Mouse (Mus musculus) CD4-positive, CD25-positive, alpha-beta regulatory T cell (primary cell): ENCODE data around the gene Olfr659. TPM values are rescaled to one million over a fixed set of nuclear protein-coding genes. Genes with fewer than 3 reads are reported as not detected.

Experiments
- polyA plus RNA-seq: library from polyadenylated mRNA; unstranded; fragments of 100-300 nt; shearing (Covaris generic); gene quantifications from one replicate; pipeline ENCODE4 v1.2.1, GENCODE M21; 2017

Gene Olfr659
- 0.04 TPM for polyA plus RNA-seq

DNA sequence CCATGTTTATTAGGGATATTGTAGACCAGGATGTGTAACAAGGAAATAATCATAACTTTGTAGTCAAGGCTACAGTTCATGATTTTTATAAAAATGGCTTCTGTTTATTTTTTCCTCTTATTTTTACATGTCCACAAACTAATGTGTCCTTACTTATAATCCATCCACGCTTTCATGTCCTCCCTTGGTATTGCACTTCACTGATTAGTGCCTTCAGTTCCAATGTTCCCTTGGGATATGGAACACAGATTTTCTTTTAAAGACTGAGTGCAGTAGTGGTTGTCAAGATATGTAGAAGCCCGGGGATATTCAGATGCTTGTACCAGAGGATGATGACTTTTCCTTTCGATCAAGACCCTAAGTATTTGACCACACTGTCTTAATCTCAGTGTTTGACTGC, at the start of gene Olfr659:
TSS of gene Olfr659 (plus strand) at position 301 of the 400 bp plus-strand sequence.

DNA sequence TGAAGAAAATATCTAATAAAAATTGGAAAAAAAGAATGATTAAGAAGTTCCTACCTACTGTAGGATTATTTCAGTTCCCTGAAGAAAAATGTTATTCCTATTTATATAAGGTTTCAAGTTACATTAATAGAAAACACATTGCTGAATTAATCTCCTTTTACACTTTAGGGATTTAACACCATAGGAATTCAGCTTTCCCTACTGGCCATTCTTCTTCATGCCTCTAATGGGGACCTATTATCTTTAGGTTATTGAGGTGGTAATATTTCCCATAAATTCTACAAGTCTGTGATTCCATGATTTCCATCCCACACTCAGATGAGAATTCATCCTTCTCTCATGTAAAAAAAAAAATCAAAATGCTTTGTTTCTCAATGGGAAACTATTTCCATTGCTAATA, 42.1 kb upstream of the Olfr659 start, which contains the start of gene Olfr657:
TSS of gene Olfr657 (plus strand) at position 301 of the 400 bp plus-strand sequence.

DNA sequence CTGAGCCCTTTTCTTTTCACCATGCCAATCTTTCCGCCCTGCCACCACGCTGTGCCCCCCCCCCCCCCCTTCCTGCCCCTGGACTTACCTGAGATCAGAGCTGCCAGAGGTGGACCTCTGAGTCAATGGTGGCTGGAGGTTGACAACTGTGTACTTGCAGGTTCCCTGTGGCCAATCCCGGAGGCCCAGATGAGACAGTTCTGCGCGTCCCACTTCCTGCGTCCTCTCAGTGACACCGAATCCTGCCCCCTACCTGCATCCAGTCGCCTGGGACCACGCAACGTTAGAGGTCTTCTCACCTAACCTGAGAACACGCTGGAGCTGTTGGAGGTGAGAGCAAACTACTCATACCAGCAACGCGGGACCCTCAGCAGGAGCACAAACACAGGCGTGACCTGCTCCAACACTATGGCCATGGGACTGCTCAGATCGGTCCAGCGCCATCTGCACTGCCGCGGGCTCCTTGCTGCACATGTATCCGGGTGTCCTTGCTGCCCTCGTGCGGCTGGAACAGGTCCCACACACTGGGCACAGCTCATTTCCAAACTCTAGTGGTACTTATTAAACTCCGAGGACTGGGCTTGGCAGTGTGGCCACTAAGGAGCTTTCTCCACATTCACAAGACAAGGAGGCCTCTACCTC, 19.6 kb upstream of the Olfr659 start, which contains the start of gene Olfr658:
TSS of gene Olfr658 (minus strand) at position 465 of the 642 bp plus-strand sequence.

DNA sequence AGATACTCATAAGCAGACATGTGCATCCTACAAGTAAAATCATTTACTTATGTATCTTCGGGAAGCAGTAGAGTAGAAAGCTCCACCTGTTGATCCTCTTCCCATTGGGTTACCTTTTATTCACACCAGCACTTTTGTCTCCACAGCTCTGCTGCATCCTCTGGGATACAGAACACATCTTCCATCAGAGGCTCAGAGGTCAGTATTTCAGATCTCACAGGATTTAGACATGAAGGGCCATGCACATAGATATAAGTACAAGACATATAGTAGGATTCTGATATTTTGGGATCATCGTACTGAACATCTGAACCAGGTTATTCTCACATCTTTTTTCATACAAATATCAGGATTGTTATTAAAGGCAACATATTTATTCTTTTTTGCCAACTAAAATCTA, 19.6 kb downstream of the Olfr659 start, which contains the start of gene Olfr661:
TSS of gene Olfr661 (plus strand) at position 301 of the 400 bp plus-strand sequence.

Other genes starting within 250 kb of the Olfr659 start
- gene Trim30a, start 201.6 kb upstream of the Olfr659 start, polyA plus RNA-seq = 62.1 TPM
- gene Trim30d, start 158.9 kb upstream of the Olfr659 start, polyA plus RNA-seq = 17.5 TPM
- gene Olfr651, start 116.6 kb upstream of the Olfr659 start, polyA plus RNA-seq = not detected
- 0.12 TPM for gene Olfr652, start 105.9 kb upstream of the Olfr659 start, polyA plus RNA-seq
- gene Olfr653, start 89.4 kb upstream of the Olfr659 start, polyA plus RNA-seq = not detected
- gene Olfr654, start 79.7 kb upstream of the Olfr659 start, polyA plus RNA-seq = not detected
- gene Olfr655, start 65.0 kb upstream of the Olfr659 start, polyA plus RNA-seq = not detected
- gene Olfr656, start 52.8 kb upstream of the Olfr659 start, polyA plus RNA-seq = not detected
- gene Olfr657, start 42.0 kb upstream of the Olfr659 start, polyA plus RNA-seq = not detected
- not detected for gene Olfr658, start 19.4 kb upstream of the Olfr659 start, polyA plus RNA-seq
- not detected for gene Olfr661, start 19.7 kb downstream of the Olfr659 start, polyA plus RNA-seq
- not detected for gene Usp17le, start 110.7 kb downstream of the Olfr659 start, polyA plus RNA-seq
- not detected for gene Usp17lb, start 175.8 kb downstream of the Olfr659 start, polyA plus RNA-seq
- 0.14 TPM for gene Usp17la, start 190.3 kb downstream of the Olfr659 start, polyA plus RNA-seq
- not detected for gene Olfr665, start 211.3 kb downstream of the Olfr659 start, polyA plus RNA-seq
- not detected for gene Olfr666, start 229.2 kb downstream of the Olfr659 start, polyA plus RNA-seq